Mouse (Mus musculus): ENCODE measurements around the gene Myh15. TPM values are rescaled to one million over a fixed set of nuclear protein-coding genes. Genes with fewer than 3 reads are reported as not detected.
"Not testable (repeated sequence)": the region's sequence is repeated elsewhere in the genome, so short reads cannot be mapped to it uniquely, and the experiment has no call there.

The Myh15 gene
- total and polyA plus RNA-seq, 3 experiments: not detected

- no peak for DNase-seq
- intact Hi-C loops (cut with DNase I): no loop called here
- 24% methylated on average over 3 of the region's 3 CpGs for WGBS
Observed at GRCm38 (mm10) chr16:49197951-49198350, 140.7 kb downstream of the Myh15 start.

GRCm38 (mm10) chr16:49223733-49224132 is 166.4 kb downstream of the Myh15 start:
- WGBS: 71% methylated on average over 8 of the region's 8 CpGs
- no peak for DNase-seq
- H3K36me3 ChIP-seq (ENCODE audit: control insufficient read depth, insufficient read depth, low read length): no peaks in the 10 kb centered on the region
- H3K4me1 ChIP-seq (ENCODE audit: control insufficient read depth, insufficient read depth, low read length): no peaks in the 10 kb centered on the region
- no peak overlapping the region for H3K9ac ChIP-seq (ENCODE audit: low read depth, low read length)
- TF ChIP-seq EP300 (IDR thresholded peaks at IDR 0.05; ENCODE audit: insufficient read depth, low read depth, low read length) (no peak), POLR2A (IDR thresholded peaks at IDR 0.05; ENCODE audit: insufficient read depth, low read depth, low read length) (no peak), CTCF (IDR thresholded peaks at IDR 0.05) (no peak)
- intact Hi-C loops (cut with DNase I): no loop called here
- H3K27me3 ChIP-seq (ENCODE audit: control insufficient read depth, insufficient read depth, low read length): 0 out of 2 replicates have a peak, but pooled peaks cover 1% of the 10 kb centered on the region
- H3K27ac ChIP-seq: no peak overlapping the region
- H3K4me3 ChIP-seq: no peak overlapping the region
- no peaks in the 10 kb centered on the region for H3K79me2 ChIP-seq (replicated peaks; ENCODE audit: control insufficient read depth, insufficient read depth, low read length)

More at GRCm38 (mm10) chr16:49197951-49198350, 140.7 kb downstream of the Myh15 start:
- Histone ChIP-seq H3K36me3 (ENCODE audit: control insufficient read depth, insufficient read depth, low read length) (no peaks in the 10 kb centered on the region), H3K27me3 (ENCODE audit: control insufficient read depth, insufficient read depth, low read length) (no peaks in the 10 kb centered on the region), H3K4me1 (ENCODE audit: control insufficient read depth, insufficient read depth, low read length) (no peaks in the 10 kb centered on the region), H3K27ac (no peak overlapping the region), H3K9ac (ENCODE audit: low read depth, low read length) (no peak overlapping the region), H3K79me2 (replicated peaks; ENCODE audit: control insufficient read depth, insufficient read depth, low read length) (no peaks in the 10 kb centered on the region), H3K4me3 (no peak overlapping the region)
- TF ChIP-seq CTCF (IDR thresholded peaks at IDR 0.05) (no peak), EP300 (IDR thresholded peaks at IDR 0.05; ENCODE audit: insufficient read depth, low read depth, low read length) (no peak), POLR2A (IDR thresholded peaks at IDR 0.05; ENCODE audit: insufficient read depth, low read depth, low read length) (no peak)

- H3K79me2 ChIP-seq (replicated peaks; ENCODE audit: control insufficient read depth, insufficient read depth, low read length); H3K9ac ChIP-seq (ENCODE audit: low read depth, low read length); H3K36me3 ChIP-seq (ENCODE audit: control insufficient read depth, insufficient read depth, low read length); H3K4me3 ChIP-seq; H3K27ac ChIP-seq; H3K4me1 ChIP-seq (ENCODE audit: control insufficient read depth, insufficient read depth, low read length); intact Hi-C loops (cut with DNase I); H3K27me3 ChIP-seq (ENCODE audit: control insufficient read depth, insufficient read depth, low read length); DNase-seq: not testable (repeated sequence)
- WGBS: 85% methylated on average over 1 of the region's 1 CpGs
Observed at GRCm38 (mm10) chr16:49243517-49243916, 186.2 kb downstream of the Myh15 start.

Other genes starting within 250 kb of the Myh15 start
- not detected for gene Retnlb, start 240.6 kb upstream of the Myh15 start, total RNA-seq (2021)
- gene Retnlb, start 240.6 kb upstream of the Myh15 start, polyA plus RNA-seq (2012; rRNA removed): not detected in 2 replicates
- 1 to 10 TPM; 2.1 to 3.0 TPM for gene Retnla, start 214.9 kb upstream of the Myh15 start, total RNA-seq (2021)
- gene Retnla, start 214.9 kb upstream of the Myh15 start, polyA plus RNA-seq (2012; rRNA removed): 52.0 and 56.1 TPM in 2 replicates
- gene Retnlg, start 184.9 kb upstream of the Myh15 start, total RNA-seq (2021): 1 to 10 TPM in 1 of 2 experiments, under 1 TPM in 1; 0.55 to 2.4 TPM
- 2.3 and 5.5 TPM in 2 replicates for gene Retnlg, start 184.9 kb upstream of the Myh15 start, polyA plus RNA-seq (2012; rRNA removed)
- 1 to 10 TPM; 7.6 to 8.3 TPM for gene Dzip3, start 63.3 kb upstream of the Myh15 start, total RNA-seq (2021)
- 1.6 and 4.0 TPM in 2 replicates for gene Dzip3, start 63.3 kb upstream of the Myh15 start, polyA plus RNA-seq (2012; rRNA removed)
- gene Cip2a, start 63.3 kb upstream of the Myh15 start, total RNA-seq (2021): 1 to 10 TPM in 1 of 2 experiments, under 1 TPM in 1; 0.82 to 1.0 TPM
- 0.41 and 0.64 TPM in 2 replicates for gene Cip2a, start 63.3 kb upstream of the Myh15 start, polyA plus RNA-seq (2012; rRNA removed)